Mouse (Mus musculus) stomach, embryonic 16.5 days (tissue): Measurements from ENCODE around the gene Tldc2. TPM values are rescaled to one million over a fixed set of nuclear protein-coding genes. Genes with fewer than 3 reads are reported as not detected.

ENCODE experiments used
- ATAC-seq: fragments of 200-750 bp; cut with Nextera tagmentation; 2 replicates; pipeline ENCODE4 v1.8.0; 2017; ENCODE audit warnings: moderate number of reproducible peaks, moderate TSS enrichment; ENCODE audit not compliant: insufficient read depth, low FRiP score
- H3K27ac ChIP-seq: fragments of 300-500 bp; sonication (generic); 2 replicates; pipeline ENCODE4 v1.5.1; 2014; ENCODE audit warnings: low read length
- H3K27me3 ChIP-seq: fragments of 300-500 bp; sonication (generic); 2 replicates; pipeline ENCODE4 v1.6.1; 2014; ENCODE audit warnings: low read length, control low read depth, mixed read lengths; ENCODE audit not compliant: control insufficient read depth, insufficient read depth
- H3K36me3 ChIP-seq: fragments of 300-500 bp; sonication (generic); 2 replicates; pipeline ENCODE4 v1.6.1; 2014; ENCODE audit warnings: low read length; ENCODE audit not compliant: control insufficient read depth, insufficient read depth
- H3K4me1 ChIP-seq: fragments of 300-500 bp; sonication (generic); 2 replicates; pipeline ENCODE4 v1.6.1; 2014; ENCODE audit warnings: low read length, control low read depth, mixed read lengths; ENCODE audit not compliant: control insufficient read depth, insufficient read depth
- H3K4me2 ChIP-seq: fragments of 300-500 bp; sonication (generic); 2 replicates; pipeline ENCODE4 v1.6.1; 2014; ENCODE audit warnings: low read depth, low read length, mixed read lengths
- H3K4me3 ChIP-seq: fragments of 300-500 bp; sonication (generic); replicated peaks from 2 replicates; pipeline ENCODE4 v1.5.1; 2014; ENCODE audit warnings: mild to moderate bottlenecking, low read length
- H3K9ac ChIP-seq: fragments of 300-500 bp; sonication (generic); 2 replicates; pipeline ENCODE4 v1.6.1; 2014; ENCODE audit warnings: low read length
- H3K9me3 ChIP-seq: fragments of 300-500 bp; sonication (generic); replicated peaks from 2 replicates; pipeline ENCODE4 v1.6.1; 2016; ENCODE audit warnings: low read length, control low read depth; ENCODE audit not compliant: control insufficient read depth
- WGBS: fragments of 180-500 bp; shearing (Covaris S2); extraction: QIAGEN DNeasy Blood & Tissue Kit; methylation state at CpG from one replicate; pipeline ENCODE4 v1.1.7; 2014; 5-methylcytosine and 5-hydroxymethylcytosine counted together
- polyA plus RNA-seq: library from polyadenylated mRNA; unstranded; fragments of >200 nt; fragmentation: Nextera tagmentation; extraction: Ambion mirVana; gene quantifications from 2 replicates; pipeline ENCODE4 v1.2.1, GENCODE M21; 2015

The Tldc2 gene
- polyA plus RNA-seq, 1 experiment from 2014 or later = not detected

DNA sequence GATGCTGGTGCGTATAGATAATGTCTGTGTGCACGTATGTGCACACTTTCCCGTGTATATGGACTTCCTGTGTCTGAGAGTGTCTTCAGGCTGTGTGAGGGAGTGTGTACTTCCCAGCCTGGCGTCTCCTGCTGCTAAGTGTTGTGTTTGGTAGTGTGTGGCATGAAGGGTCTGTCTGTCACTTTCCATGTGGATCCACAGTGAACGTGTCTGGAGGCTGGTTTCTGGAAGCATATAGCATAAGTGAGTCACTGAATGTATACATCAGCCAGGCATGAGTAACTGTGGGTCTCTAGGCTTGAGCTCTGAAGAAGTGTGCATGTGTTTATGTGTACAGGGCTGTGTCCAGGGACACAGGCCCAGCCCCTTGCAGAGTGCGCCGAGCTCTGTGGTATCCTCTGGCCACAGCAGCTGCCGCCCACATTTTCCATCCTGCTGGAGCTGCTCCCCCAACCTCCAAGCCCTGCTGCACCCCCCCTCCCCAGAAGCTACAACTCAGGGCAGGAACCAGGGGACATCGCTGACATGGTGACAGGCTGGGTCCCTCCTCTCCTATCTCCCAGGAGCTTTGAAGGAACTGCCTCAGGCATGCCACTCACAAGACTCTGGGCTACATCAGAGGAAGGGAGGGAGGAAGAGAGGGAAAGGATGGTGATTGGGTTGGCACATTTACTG is 13.3 kb upstream of the Tldc2 start:
- no peaks in the 10 kb centered on the region for H3K36me3 ChIP-seq
- H3K4me3 ChIP-seq = no peak overlapping the region
- H3K9me3 ChIP-seq = no peaks in the 10 kb centered on the region
- peak overlapping the region; percentile 28 for H3K27ac ChIP-seq
- ATAC-seq = no peak
- H3K27me3 ChIP-seq = no peaks in the 10 kb centered on the region
- WGBS = 49% methylated on average over 9 of the region's 9 CpGs
- H3K4me2 ChIP-seq = no peak overlapping the region
- peak overlapping the region; percentile 51; the same call in 1 of the 2 replicates for H3K9ac ChIP-seq
- peaks cover 90% of the 10 kb centered on the region for H3K4me1 ChIP-seq

DNA sequence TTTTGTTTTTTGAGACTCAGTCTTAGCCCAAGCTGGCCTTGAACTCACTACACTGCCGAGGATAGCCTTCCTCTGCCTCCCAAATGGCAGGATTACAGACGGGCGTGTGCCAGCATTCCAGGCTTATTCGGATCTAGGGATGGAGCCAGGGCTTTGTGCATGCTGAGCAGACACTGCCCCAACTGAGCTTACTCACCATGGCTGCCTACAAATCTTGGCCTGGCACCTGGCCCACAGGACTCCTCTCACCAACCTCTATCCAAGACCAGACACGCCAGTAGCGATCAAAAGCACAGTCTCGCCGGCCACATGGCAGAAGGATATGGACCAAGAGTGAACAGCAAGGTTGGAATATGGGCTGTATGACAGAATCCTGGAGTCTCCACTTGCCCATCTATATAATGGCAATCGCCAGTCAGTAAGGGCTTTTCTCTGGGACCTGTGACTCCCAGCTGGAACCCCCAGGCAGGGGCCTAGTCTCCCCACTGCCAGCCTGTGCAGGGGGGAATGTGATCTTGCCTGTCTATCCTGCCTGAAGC is 12.6 kb upstream of the Tldc2 start:
- Histone ChIP-seq H3K4me3 (no peak overlapping the region), H3K27me3 (no peaks in the 10 kb centered on the region), H3K9me3 (no peaks in the 10 kb centered on the region), H3K9ac (no peak overlapping the region; the same call in 1 of the 2 replicates), H3K27ac (peak overlapping the region; percentile 28), H3K4me1 (peaks cover 83% of the 10 kb centered on the region), H3K4me2 (peak overlapping the region; percentile 74; the same call in 1 of the 2 replicates), H3K36me3 (no peaks in the 10 kb centered on the region)
- ATAC-seq = no peak
- WGBS = 64% methylated on average over 9 of the region's 9 CpGs

DNA sequence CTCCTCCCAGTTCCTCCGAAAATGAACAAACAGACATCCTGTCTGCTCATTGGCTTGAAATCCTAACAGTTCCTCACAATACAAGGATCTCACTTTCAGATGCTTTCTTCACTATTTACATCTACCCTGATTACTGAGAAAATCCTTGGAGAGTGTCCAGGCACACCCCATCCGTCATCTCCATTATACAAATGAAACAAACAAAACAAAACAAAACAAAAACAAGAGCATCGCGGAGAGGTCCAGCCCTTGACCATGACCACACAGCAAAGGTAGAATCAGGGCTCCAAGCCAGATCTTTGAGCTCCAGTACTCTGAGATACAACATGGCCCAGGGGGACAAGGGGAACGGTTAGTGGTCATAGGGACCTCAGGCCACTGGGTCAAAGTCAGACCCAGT is 12.1 kb upstream of the Tldc2 start:
- no peaks in the 10 kb centered on the region for H3K9me3 ChIP-seq
- H3K9ac ChIP-seq = no peak overlapping the region; the same call in 1 of the 2 replicates
- H3K4me1 ChIP-seq = peaks cover 78% of the 10 kb centered on the region
- WGBS = 55% methylated on average over 5 of the region's 5 CpGs
- H3K4me3 ChIP-seq = no peak overlapping the region
- peak overlapping the region; percentile 74 for H3K4me2 ChIP-seq
- no peaks in the 10 kb centered on the region for H3K36me3 ChIP-seq
- no peak for ATAC-seq
- H3K27me3 ChIP-seq = no peaks in the 10 kb centered on the region
- peak overlapping the region; percentile 43 for H3K27ac ChIP-seq

DNA sequence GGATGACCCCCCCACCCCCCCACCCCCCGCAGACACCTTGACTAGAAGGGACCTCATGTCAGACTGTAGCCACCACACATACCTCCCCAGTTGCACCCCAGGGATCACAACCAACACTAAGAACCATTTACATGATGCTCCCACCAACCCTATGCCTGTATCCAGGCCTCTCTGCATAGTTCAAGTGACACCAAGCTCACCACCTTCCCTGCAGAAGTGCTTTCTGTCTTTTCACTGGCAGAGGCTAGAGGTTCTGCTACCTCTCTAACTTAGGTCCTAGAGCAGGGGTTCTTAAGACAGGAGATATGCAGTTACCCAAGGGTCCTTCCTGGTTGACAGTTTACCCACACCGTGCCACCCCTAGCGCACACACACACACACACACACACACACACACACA is 11.6 kb upstream of the Tldc2 start:
- Histone ChIP-seq H3K4me3 (0 out of 2 replicates have a peak overlapping the region, but pooled peaks have one; percentile 9), H3K27me3 (no peaks in the 10 kb centered on the region), H3K4me1 (peaks cover 73% of the 10 kb centered on the region), H3K27ac (peak overlapping the region; percentile 43; the same call in 1 of the 2 replicates), H3K36me3 (no peaks in the 10 kb centered on the region), H3K9me3 (no peaks in the 10 kb centered on the region), H3K4me2 (peak overlapping the region; percentile 74), H3K9ac (no peak overlapping the region)
- no peak for ATAC-seq
- 74% methylated on average over 3 of the region's 3 CpGs for WGBS

DNA sequence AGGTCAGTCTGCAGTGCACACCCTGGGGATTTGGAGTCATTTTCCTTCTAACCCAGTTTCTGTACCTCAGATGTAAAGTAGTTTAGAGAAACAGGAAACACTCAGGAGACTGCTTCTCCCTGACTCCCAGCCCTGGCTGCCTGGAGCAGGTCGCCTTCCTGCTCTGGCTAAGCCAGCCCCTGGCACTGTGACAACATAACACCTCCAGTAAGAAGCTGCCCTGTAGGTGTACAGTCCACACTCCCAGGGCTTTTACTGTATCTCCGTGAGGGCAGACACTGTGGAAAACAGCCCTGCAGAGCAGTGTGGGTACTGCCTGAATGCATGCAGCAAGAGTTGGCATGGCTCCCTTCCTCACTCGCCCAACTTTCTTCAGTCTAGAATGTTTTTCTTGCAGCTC is 11.2 kb upstream of the Tldc2 start:
- Histone ChIP-seq H3K36me3 (no peaks in the 10 kb centered on the region), H3K27me3 (no peaks in the 10 kb centered on the region), H3K4me1 (peaks cover 68% of the 10 kb centered on the region), H3K9ac (no peak overlapping the region), H3K9me3 (no peaks in the 10 kb centered on the region), H3K27ac (peak overlapping the region; percentile 43; the same call in 1 of the 2 replicates), H3K4me2 (peak overlapping the region; percentile 74), H3K4me3 (peak overlapping the region; percentile 9; the same call in 1 of the 2 replicates)
- WGBS = 25% methylated on average over 3 of the region's 3 CpGs
- ATAC-seq = no peak

DNA sequence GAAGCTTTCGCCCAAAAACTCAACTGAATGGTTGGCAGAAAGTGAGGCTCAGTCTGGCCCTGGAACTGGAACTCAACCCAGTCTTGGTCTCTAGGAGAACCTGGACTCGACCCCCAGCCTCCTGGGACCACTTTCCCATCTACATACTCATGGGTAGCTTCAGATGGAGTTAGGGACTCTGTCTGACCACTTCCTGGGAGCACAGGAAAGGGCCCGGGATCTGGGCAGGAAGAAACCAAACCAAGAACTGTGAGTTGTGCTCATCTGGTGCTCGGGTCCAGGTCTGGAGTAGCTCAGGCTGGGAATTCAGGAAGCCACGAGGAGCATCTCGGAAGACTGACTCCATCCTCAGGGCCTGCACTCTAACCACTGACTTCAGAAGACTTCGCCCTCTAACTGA is 10.3 kb upstream of the Tldc2 start:
- H3K27me3 ChIP-seq = no peaks in the 10 kb centered on the region
- 74% methylated on average over 7 of the region's 7 CpGs for WGBS
- no peaks in the 10 kb centered on the region for H3K36me3 ChIP-seq
- H3K27ac ChIP-seq = peak overlapping the region; percentile 28; the same call in 1 of the 2 replicates
- peaks cover 59% of the 10 kb centered on the region for H3K4me1 ChIP-seq
- no peak for ATAC-seq
- H3K9me3 ChIP-seq = no peaks in the 10 kb centered on the region
- peak overlapping the region; percentile 92; the same call in 1 of the 2 replicates for H3K9ac ChIP-seq
- peak overlapping the region; percentile 78 for H3K4me3 ChIP-seq
- peak overlapping the region; percentile 74 for H3K4me2 ChIP-seq

DNA sequence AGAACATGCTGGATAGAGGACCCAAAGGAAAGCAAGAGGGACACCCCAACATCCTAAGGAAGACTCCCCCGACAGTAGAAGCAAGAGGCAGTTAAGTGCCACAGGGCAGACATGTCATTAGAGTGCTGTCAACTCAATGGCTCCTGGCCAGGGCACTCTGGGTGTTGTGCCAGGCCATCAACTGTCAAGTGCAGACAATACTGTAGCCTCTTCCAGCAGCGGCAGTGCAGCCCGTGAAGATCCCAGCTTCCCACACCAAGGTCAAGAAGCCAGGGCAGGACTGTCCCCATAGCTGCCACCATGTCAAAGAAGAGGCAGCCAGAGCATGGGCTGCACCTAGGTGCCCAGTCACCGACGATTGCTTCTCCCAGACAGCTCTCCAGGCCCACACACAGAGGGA is 9.7 kb upstream of the Tldc2 start:
- H3K4me2 ChIP-seq = peak overlapping the region; percentile 74
- H3K4me1 ChIP-seq = peaks cover 54% of the 10 kb centered on the region
- peak overlapping the region; percentile 93 for H3K27ac ChIP-seq
- 30% methylated on average over 5 of the region's 5 CpGs for WGBS
- ATAC-seq = no peak
- H3K36me3 ChIP-seq = no peaks in the 10 kb centered on the region
- H3K9ac ChIP-seq = peak overlapping the region; percentile 92
- H3K27me3 ChIP-seq = no peaks in the 10 kb centered on the region
- H3K4me3 ChIP-seq = peak overlapping the region; percentile 78
- no peaks in the 10 kb centered on the region for H3K9me3 ChIP-seq

DNA sequence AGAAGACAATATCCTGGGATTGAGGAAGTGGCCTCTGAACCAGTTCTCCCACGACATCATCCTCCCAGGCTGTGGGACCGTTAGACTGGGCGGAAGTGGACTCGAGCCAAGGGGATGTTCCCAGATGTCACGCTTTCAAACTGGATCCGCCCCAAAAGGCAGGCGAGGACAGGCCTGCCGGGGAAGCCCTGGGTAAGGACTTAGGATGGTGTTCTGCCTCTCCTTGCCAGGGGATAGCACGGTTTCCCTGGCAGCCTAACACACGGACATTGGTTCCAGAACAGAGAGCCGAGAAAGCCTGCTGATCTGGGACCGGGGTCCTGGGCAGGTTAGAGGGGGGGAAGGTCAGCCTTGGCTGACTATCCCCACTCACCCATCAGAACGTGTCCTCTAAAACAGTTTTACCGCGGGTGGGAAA is 9.2 kb upstream of the Tldc2 start:
- H3K4me1 ChIP-seq = peaks cover 49% of the 10 kb centered on the region
- ATAC-seq = peak; percentile 12; the same call in 1 of the 2 replicates

DNA sequence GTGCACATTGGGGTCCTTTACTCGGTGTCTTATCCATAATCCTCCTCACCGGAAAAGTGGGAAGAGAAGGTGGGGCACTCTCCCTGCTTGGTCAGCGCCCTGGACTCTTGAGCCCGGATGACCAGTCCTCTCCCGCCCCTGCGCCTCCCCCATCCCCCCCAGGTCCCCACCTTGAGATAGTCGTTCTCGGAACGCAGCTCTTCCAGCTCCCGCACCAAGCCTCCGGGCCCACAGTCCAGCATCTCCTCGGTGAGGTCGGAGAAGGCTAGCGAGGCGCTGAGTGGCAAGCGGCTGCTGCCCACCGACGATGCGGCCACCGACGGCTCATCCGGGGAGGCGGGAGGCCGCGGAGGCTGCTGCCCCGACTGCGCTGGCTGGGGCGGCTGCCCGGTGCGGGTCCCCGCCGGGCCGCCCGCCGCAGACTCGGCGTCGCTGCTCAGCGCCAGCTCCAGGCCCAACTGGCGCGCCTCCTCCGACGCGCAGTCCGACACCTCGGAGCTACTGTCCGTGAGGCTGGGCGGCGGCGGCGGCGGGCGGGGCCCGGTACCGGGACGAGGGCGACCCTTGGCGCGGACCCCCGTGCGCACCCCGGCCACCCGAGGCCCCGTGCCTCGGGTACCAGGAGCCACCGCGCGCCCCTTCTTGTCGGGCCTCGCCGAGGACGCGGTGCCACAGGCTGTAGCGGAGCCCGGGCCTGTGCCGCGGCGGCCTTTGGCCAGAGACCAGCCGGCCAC is 8.6 kb upstream of the Tldc2 start:
- peak overlapping the region; percentile 74 for H3K4me2 ChIP-seq
- H3K4me1 ChIP-seq = peaks cover 43% of the 10 kb centered on the region
- H3K36me3 ChIP-seq = no peaks in the 10 kb centered on the region
- no peaks in the 10 kb centered on the region for H3K9me3 ChIP-seq
- ATAC-seq = no peak
- H3K27me3 ChIP-seq = no peaks in the 10 kb centered on the region
- under 1% methylated on average over 73 of the region's 79 CpGs for WGBS
- peak overlapping the region; percentile 93 for H3K27ac ChIP-seq
- peak overlapping the region; percentile 92 for H3K9ac ChIP-seq
- peak overlapping the region; percentile 78 for H3K4me3 ChIP-seq

More for the DNA sequence above, 9.2 kb upstream of the Tldc2 start:
- peak overlapping the region; percentile 74 for H3K4me2 ChIP-seq
- WGBS = 5% methylated on average over 15 of the region's 15 CpGs
- H3K9me3 ChIP-seq = no peaks in the 10 kb centered on the region
- peak overlapping the region; percentile 92 for H3K9ac ChIP-seq
- H3K27ac ChIP-seq = peak overlapping the region; percentile 93
- H3K4me3 ChIP-seq = peak overlapping the region; percentile 78
- H3K36me3 ChIP-seq = no peaks in the 10 kb centered on the region
- no peaks in the 10 kb centered on the region for H3K27me3 ChIP-seq
